Mouse (Mus musculus) kidney, postnatal 0 days (tissue): ENCODE data around the gene Abhd11. TPM values are rescaled to one million over a fixed set of nuclear protein-coding genes. Genes with fewer than 3 reads are reported as not detected.
A peak's percentile ranks its signal among the peaks of the same experiment; 100 is the strongest.

Experiments used
- ATAC-seq: fragments of 200-750 bp; cut with Nextera tagmentation; replicated peaks from 2 replicates; pipeline ENCODE4 v1.8.0; 2017; ENCODE audit warnings: low read depth, moderate number of reproducible peaks, moderate TSS enrichment, moderate library complexity; ENCODE audit not compliant: low FRiP score
- DNase-seq: peaks from one replicate; pipeline ENCODE4 v3.0.0-alpha.2; 2016; ENCODE audit warnings: low spot score
- H3K27ac ChIP-seq: fragments of 300-500 bp; sonication (generic); 2 replicates; pipeline ENCODE4 v1.5.1; 2014; ENCODE audit warnings: mild to moderate bottlenecking
- H3K27me3 ChIP-seq: fragments of 300-500 bp; sonication (generic); 2 replicates; pipeline ENCODE4 v1.6.1; 2014; ENCODE audit warnings: low read length, mixed read lengths; ENCODE audit not compliant: insufficient read depth
- H3K36me3 ChIP-seq: fragments of 300-500 bp; sonication (generic); 2 replicates; pipeline ENCODE4 v1.6.1; 2014; ENCODE audit warnings: low read length, mixed read lengths; ENCODE audit not compliant: insufficient read depth
- H3K4me1 ChIP-seq: fragments of 300-500 bp; sonication (generic); replicated peaks from 2 replicates; pipeline ENCODE4 v1.6.1; 2014; ENCODE audit warnings: antibody characterized with exemption, low read length, mixed read lengths; ENCODE audit not compliant: insufficient read depth
- H3K4me2 ChIP-seq: fragments of 300-500 bp; sonication (generic); 2 replicates; pipeline ENCODE4 v1.6.1; 2014; ENCODE audit warnings: mild to moderate bottlenecking, low read length, moderate library complexity, mixed read lengths
- H3K4me3 ChIP-seq: fragments of 300-500 bp; sonication (generic); replicated peaks from 2 replicates; pipeline ENCODE4 v1.5.1; 2014; ENCODE audit warnings: low read depth, low read length
- H3K9ac ChIP-seq: fragments of 300-500 bp; sonication (generic); 2 replicates; pipeline ENCODE4 v1.6.1; 2014; ENCODE audit warnings: low read depth, low read length
- H3K9me3 ChIP-seq: fragments of 300-500 bp; sonication (generic); replicated peaks from 2 replicates; pipeline ENCODE4 v1.6.1; 2016; ENCODE audit warnings: low read length, inconsistent platforms, mixed read lengths
- CTCF ChIP-seq: IDR thresholded peaks from 2 replicates; pipeline ENCODE4 v1.5.1; 2016; ENCODE audit warnings: antibody characterized with exemption, low read depth, mild to moderate bottlenecking, moderate library complexity
- WGBS: fragments of 180-500 bp; shearing (Covaris S2); extraction: QIAGEN DNeasy Blood & Tissue Kit; methylation state at CpG from one replicate; pipeline ENCODE4 v1.1.7; 2014; 5-methylcytosine and 5-hydroxymethylcytosine counted together
- polyA plus RNA-seq: library from polyadenylated mRNA; unstranded; fragments of >200 nt; fragmentation: Nextera tagmentation; extraction: Ambion mirVana; gene quantifications from 2 replicates; pipeline ENCODE4 v1.2.1, GENCODE M21; 2015

Abhd11 gene
- polyA plus RNA-seq, 1 experiment from 2014 or later: 93.7 TPM

DNA sequence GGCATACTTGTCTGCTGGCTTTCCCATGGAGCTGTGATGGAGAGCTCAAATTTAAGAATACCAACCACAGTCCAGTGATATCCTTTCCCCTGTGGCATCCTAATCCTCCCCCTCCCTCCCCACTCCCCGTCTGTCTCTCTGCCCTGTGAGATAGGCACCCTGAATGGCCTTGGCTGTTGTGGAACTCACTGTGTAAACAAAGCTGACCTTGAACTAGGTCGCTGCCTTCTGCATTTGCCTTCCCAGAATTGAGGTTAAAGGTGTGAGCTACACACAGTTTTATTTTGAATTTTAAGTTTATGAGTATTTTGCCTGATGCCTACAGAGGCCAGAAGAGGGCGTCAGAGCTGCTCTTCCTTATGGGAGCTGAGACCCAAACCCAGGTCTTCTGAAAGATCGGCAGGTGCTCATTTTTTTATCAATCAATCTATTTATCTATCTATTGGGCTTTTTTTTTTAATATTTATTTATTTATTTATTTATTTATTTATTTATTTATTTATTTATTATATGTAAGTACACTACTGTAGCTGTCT, 7.3 kb downstream of the Abhd11 start:
- no peak overlapping the region for H3K9ac ChIP-seq
- H3K9me3 ChIP-seq: no peaks in the 10 kb centered on the region
- no peaks in the 10 kb centered on the region for H3K27me3 ChIP-seq
- peak; percentile 49 for TF ChIP-seq CTCF
- DNase-seq: no peak
- no peak overlapping the region for H3K27ac ChIP-seq
- H3K4me1 ChIP-seq: peaks cover 6% of the 10 kb centered on the region; the same call in 1 of the 2 replicates
- no peaks in the 10 kb centered on the region for H3K36me3 ChIP-seq
- H3K4me3 ChIP-seq: no peak overlapping the region
- ATAC-seq: no peak
- H3K4me2 ChIP-seq: no peak overlapping the region
- 47% methylated on average over 4 of the region's 4 CpGs for WGBS

DNA sequence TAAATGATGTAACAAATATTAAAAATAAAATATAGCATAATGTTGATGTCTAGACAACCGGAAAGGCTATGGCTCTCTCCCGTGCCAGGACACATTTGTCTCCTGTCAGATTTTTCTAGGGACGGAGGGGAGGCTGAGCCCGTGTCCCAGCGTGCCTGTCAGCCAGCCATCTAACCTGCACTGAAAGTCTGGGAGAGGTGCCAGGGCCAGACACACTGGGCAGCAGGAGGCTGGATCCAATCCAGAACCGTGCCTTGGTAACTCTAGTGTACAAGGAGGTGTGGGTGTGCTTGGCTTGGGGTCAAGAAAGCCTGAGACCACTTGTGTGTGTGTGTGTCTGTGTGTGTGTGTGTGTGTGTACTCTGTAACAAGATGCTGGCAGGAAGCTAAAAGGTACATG, 12.9 kb downstream of the Abhd11 start:
- Histone ChIP-seq H3K4me1 (peaks cover 22% of the 10 kb centered on the region), H3K36me3 (no peaks in the 10 kb centered on the region), H3K27me3 (no peaks in the 10 kb centered on the region), H3K9me3 (no peaks in the 10 kb centered on the region), H3K4me3 (no peak overlapping the region), H3K27ac (no peak overlapping the region), H3K4me2 (no peak overlapping the region), H3K9ac (no peak overlapping the region)
- no peak for TF ChIP-seq CTCF
- ATAC-seq (no peak), DNase-seq (peak; percentile 81)
- WGBS: 36% methylated on average over 6 of the region's 6 CpGs

DNA sequence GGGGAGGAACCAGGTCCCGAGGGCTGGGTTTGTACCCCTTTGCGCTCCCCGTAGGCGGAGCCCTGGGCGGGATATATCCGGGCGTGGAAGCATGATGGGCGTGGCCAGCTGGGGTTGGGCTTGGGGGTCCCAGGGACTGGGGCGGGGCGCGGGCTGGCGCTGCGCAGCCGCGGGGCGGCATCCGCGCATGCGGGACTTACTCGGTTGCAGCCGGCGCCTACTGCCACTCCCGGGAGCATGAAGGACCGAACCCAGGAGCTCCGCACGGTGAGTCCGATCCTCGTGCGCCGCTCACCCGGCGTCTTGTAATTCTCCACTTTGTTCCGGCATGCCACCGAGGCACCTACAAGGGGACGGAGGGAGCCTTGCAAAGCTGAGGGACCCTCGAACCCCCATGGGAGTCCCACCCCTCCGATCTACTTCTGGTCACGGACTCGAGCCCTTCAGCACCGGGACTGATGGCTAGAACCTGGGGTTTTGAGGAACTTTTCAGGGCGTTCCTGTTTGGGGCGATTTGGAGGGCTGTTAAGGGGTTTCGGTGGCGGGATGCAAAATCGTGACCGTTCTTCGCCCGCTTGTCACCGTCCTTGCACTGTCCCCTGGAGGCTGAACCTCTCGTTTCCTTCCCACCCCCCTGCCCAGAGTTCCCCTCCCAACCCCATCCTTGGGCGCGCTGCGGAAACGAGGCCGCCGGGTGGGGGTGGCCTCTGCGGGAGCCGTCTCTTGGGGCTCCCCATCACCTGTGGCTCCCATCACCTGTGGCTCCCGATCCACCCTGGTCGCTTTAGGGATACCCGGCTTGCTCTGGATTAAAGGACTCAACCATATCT, 14.6 kb downstream of the Abhd11 start, which contains the start of gene Stx1a:
Stx1a (plus strand) TSS at position 139 of the 830 bp plus-strand sequence.
- no peak within 1 kb of the TSS for H3K27ac ChIP-seq
- peaks cover 23% of the 10 kb centered on the region for H3K4me1 ChIP-seq
- peak within 1 kb of the TSS; percentile 90 for H3K4me2 ChIP-seq
- peak within 1 kb of the TSS; percentile 72 for H3K4me3 ChIP-seq
- under 1% methylated on average over 61 of the region's 61 CpGs for WGBS
- peak; percentile 96 for DNase-seq
- ATAC-seq: peak; percentile 85
- no peak for TF ChIP-seq CTCF
- no peaks in the 10 kb centered on the region for H3K27me3 ChIP-seq
- peak within 1 kb of the TSS; percentile 73 for H3K9ac ChIP-seq
- no peaks in the 10 kb centered on the region for H3K36me3 ChIP-seq
- no peaks in the 10 kb centered on the region for H3K9me3 ChIP-seq

DNA sequence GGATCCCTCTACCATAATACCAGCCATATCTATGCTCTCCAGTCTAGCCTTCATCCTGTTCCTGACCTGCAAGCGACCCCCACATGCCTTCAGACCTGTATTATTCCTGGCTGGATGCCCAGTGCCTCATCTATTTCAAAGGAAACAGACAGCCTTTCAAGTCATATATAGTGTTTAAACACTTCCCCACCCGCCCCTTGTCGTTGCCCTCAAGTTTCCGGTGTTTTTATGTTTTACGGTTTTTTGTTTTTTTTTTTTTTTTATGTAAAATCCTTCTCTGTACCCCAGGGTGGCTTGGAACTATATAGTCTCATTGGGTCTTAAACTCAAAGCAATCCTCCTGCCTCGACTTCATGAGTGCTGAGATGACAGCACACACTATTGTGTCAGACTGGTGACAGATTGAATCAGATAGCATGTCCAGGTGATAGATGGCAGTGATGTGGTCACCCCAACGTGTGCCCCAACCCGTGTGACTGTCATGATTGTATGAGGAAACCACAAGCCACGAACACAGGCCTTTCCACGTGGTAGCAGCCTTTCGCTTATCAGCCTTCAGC, 15.8 kb downstream of the Abhd11 start:
- no peaks in the 10 kb centered on the region for H3K27me3 ChIP-seq
- H3K27ac ChIP-seq: no peak overlapping the region
- DNase-seq (peak; percentile 76), ATAC-seq (no peak)
- whole genome bisulfite sequencing: 18% methylated on average over 11 of the region's 11 CpGs
- no peaks in the 10 kb centered on the region for H3K36me3 ChIP-seq
- peak overlapping the region; percentile 72; the same call in 1 of the 2 replicates for H3K4me3 ChIP-seq
- H3K4me2 ChIP-seq: peak overlapping the region; percentile 90
- TF ChIP-seq CTCF: no peak
- no peaks in the 10 kb centered on the region for H3K9me3 ChIP-seq
- H3K4me1 ChIP-seq: peaks cover 31% of the 10 kb centered on the region
- H3K9ac ChIP-seq: no peak overlapping the region

DNA sequence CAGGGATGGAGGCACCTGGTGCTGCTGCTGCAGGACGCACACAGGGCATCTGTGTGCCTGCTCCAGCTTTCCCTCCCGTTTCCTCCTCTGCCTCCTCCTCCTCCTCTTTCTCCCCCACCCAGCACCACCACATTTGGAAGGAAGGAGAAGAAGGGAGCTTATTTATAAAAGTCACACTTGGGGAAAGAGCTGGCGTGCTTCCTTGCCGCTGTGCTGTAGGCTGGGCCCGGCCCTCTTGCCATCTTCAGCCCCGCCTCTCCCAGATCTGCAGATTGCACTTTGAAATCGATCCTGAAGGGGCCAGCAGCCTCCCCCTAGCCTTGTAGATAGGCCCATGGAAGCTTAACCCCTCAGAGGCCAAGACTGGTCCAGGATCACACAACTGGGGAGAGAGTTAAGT, 16.9 kb downstream of the Abhd11 start:
- Histone ChIP-seq H3K4me3 (no peak overlapping the region), H3K27me3 (no peaks in the 10 kb centered on the region), H3K27ac (no peak overlapping the region), H3K9ac (no peak overlapping the region), H3K4me2 (peak overlapping the region; percentile 90; the same call in 1 of the 2 replicates), H3K9me3 (no peaks in the 10 kb centered on the region), H3K36me3 (no peaks in the 10 kb centered on the region), H3K4me1 (peaks cover 31% of the 10 kb centered on the region)
- peak; percentile 17; the same call in 1 of the 2 replicates for TF ChIP-seq CTCF
- 7% methylated on average over 7 of the region's 7 CpGs for WGBS
- DNase-seq: peak; percentile 67
- no peak for ATAC-seq

DNA sequence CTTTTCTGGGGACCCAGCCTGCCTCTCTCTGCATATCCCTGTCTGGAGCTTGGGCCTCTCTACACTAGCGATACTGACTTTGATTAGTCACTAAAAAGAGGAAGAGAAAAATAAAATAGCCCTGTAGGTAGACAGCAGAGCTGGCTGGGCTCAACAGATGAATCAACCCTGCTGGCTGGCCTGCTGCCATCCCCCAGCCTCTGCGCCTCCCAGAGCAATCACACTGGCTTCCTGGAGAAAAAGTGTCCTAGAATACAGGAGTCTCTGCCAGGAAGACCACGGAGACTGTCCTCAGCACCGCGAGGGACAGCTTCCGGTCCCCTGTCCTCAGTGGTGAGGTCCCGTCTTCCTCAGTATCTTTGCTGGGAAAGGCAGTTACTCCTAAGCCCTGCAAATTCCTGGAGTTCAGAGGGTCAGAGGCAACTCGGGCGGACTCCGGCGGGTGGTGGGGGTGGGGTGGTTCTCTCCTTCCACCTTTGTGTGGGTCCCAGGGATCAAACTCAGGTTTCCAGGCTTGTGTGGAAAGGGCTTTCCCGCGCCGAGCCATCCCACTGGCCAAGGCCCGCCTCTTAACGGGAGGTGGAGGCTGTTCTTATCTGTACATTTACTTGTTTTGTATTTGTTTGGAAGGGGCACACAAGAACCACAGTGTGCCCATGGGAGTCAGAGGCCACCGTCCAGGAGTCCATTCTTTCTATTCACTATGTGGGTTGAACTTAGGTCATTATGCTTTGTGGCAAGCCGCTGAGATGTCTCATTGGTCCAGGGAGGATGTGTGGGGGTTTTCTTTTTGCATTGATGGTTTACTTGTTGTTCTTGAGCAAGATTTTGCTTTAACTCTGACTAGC, 20.3 kb downstream of the Abhd11 start:
- ATAC-seq (no peak), DNase-seq (peak; percentile 63)
- no peaks in the 10 kb centered on the region for H3K27me3 ChIP-seq
- H3K4me3 ChIP-seq: no peak overlapping the region
- H3K9me3 ChIP-seq: no peaks in the 10 kb centered on the region
- peaks cover 26% of the 10 kb centered on the region for H3K4me1 ChIP-seq
- H3K27ac ChIP-seq: no peak overlapping the region
- no peaks in the 10 kb centered on the region for H3K36me3 ChIP-seq
- no peak for TF ChIP-seq CTCF
- H3K9ac ChIP-seq: no peak overlapping the region
- peak overlapping the region; percentile 38 for H3K4me2 ChIP-seq
- WGBS: 34% methylated on average over 18 of the region's 18 CpGs
